Mouse (Mus musculus) heart, embryonic 13.5 days (tissue): Measurements from ENCODE around the gene Skil. TPM values are rescaled to one million over a fixed set of nuclear protein-coding genes. Genes with fewer than 3 reads are reported as not detected.

ENCODE experiments used
- ATAC-seq: fragments of 200-750 bp; cut with Nextera tagmentation; 2 replicates; pipeline ENCODE4 v1.8.0; 2017; ENCODE audit warnings: moderate TSS enrichment; ENCODE audit not compliant: insufficient number of reproducible peaks, low FRiP score, low TSS enrichment; ENCODE audit errors: extremely low read depth
- H3K27ac ChIP-seq: fragments of 300-500 bp; sonication (generic); replicated peaks from 2 replicates; pipeline ENCODE4 v1.5.1; 2015; ENCODE audit warnings: moderate library complexity, mild to moderate bottlenecking, inconsistent platforms
- H3K27me3 ChIP-seq: fragments of 300-500 bp; sonication (generic); replicated peaks from 2 replicates; pipeline ENCODE4 v1.6.1; 2015; ENCODE audit warnings: mild to moderate bottlenecking, inconsistent platforms
- H3K36me3 ChIP-seq: fragments of 300-500 bp; sonication (generic); 2 replicates; pipeline ENCODE4 v1.6.1; 2015; ENCODE audit warnings: mild to moderate bottlenecking, inconsistent platforms
- H3K4me1 ChIP-seq: fragments of 300-500 bp; sonication (generic); 2 replicates; pipeline ENCODE4 v1.6.1; 2015; ENCODE audit warnings: inconsistent platforms
- H3K4me2 ChIP-seq: fragments of 300-500 bp; sonication (generic); 2 replicates; pipeline ENCODE4 v1.6.1; 2015; ENCODE audit warnings: inconsistent platforms, mild to moderate bottlenecking, moderate library complexity
- H3K4me3 ChIP-seq: fragments of 300-500 bp; sonication (generic); 2 replicates; pipeline ENCODE4 v1.5.1; 2015; ENCODE audit warnings: moderate library complexity, mild to moderate bottlenecking, inconsistent platforms
- H3K9ac ChIP-seq: fragments of 300-500 bp; sonication (generic); 2 replicates; pipeline ENCODE4 v1.6.1; 2015; ENCODE audit warnings: inconsistent platforms, mild to moderate bottlenecking, moderate library complexity
- H3K9me3 ChIP-seq: fragments of 300-500 bp; sonication (generic); 2 replicates; pipeline ENCODE4 v1.6.1; 2016; ENCODE audit warnings: inconsistent platforms
- WGBS: fragments of 180-500 bp; shearing (Covaris S2); methylation state at CpG from one replicate; pipeline ENCODE4 v1.1.7; 2015; ENCODE audit warnings: mixed read lengths; 5-methylcytosine and 5-hydroxymethylcytosine counted together
- polyA plus RNA-seq: library from polyadenylated mRNA; unstranded; fragments of >200 nt; fragmentation: Nextera tagmentation; extraction: Ambion mirVana; gene quantifications from 2 replicates; pipeline ENCODE4 v1.2.1, GENCODE M21; 2015

Gene Skil
- polyA plus RNA-seq, 1 experiment from 2014 or later: 14.7 TPM

- Histone ChIP-seq H3K9me3 (no peaks in the 10 kb centered on the region), H3K4me1 (no peaks in the 10 kb centered on the region), H3K27ac (no peak overlapping the region), H3K9ac (no peak overlapping the region), H3K27me3 (no peaks in the 10 kb centered on the region), H3K4me2 (no peak overlapping the region), H3K36me3 (no peaks in the 10 kb centered on the region), H3K4me3 (no peak overlapping the region)
- 73% methylated on average over 4 of the region's 4 CpGs for WGBS
- no peak for ATAC-seq
Measured at GRCm38 (mm10) chr3:31061786-31062120, 33.1 kb upstream of the Skil start.

- Histone ChIP-seq H3K27me3 (no peaks in the 10 kb centered on the region), H3K27ac (no peak overlapping the region), H3K4me2 (no peak overlapping the region), H3K36me3 (no peaks in the 10 kb centered on the region), H3K4me1 (no peaks in the 10 kb centered on the region), H3K9me3 (peaks cover 1% of the 10 kb centered on the region; the same call in 1 of the 2 replicates), H3K9ac (no peak overlapping the region), H3K4me3 (no peak overlapping the region)
- no peak for ATAC-seq
- WGBS: 85% methylated on average over 7 of the region's 7 CpGs
Measured at GRCm38 (mm10) chr3:31062325-31062724, 32.5 kb upstream of the Skil start.

GRCm38 (mm10) chr3:31068482-31068881, 26.4 kb upstream of the Skil start:
- Histone ChIP-seq H3K27me3 (no peaks in the 10 kb centered on the region), H3K4me2 (no peak overlapping the region), H3K4me1 (no peaks in the 10 kb centered on the region), H3K9me3 (peaks cover 2% of the 10 kb centered on the region; the same call in 1 of the 2 replicates), H3K4me3 (no peak overlapping the region), H3K36me3 (no peaks in the 10 kb centered on the region), H3K9ac (no peak overlapping the region), H3K27ac (no peak overlapping the region)
- 82% methylated on average over 7 of the region's 7 CpGs for WGBS
- no peak for ATAC-seq

- H3K36me3 ChIP-seq: no peaks in the 10 kb centered on the region
- no peak overlapping the region for H3K4me2 ChIP-seq
- H3K4me1 ChIP-seq: no peaks in the 10 kb centered on the region
- 86% methylated on average over 14 of the region's 14 CpGs for WGBS
- H3K9me3 ChIP-seq: peaks cover 2% of the 10 kb centered on the region; the same call in 1 of the 2 replicates
- no peak overlapping the region for H3K9ac ChIP-seq
- no peaks in the 10 kb centered on the region for H3K27me3 ChIP-seq
- no peak overlapping the region for H3K27ac ChIP-seq
- ATAC-seq: no peak
- H3K4me3 ChIP-seq: no peak overlapping the region
Measured at GRCm38 (mm10) chr3:31071804-31072203, 23.1 kb upstream of the Skil start.

- Histone ChIP-seq H3K9ac (no peak overlapping the region), H3K27ac (no peak overlapping the region), H3K9me3 (no peaks in the 10 kb centered on the region), H3K27me3 (no peaks in the 10 kb centered on the region), H3K4me3 (no peak overlapping the region), H3K36me3 (no peaks in the 10 kb centered on the region), H3K4me1 (no peaks in the 10 kb centered on the region), H3K4me2 (no peak overlapping the region)
- WGBS: 53% methylated on average over 11 of the region's 11 CpGs
- no peak for ATAC-seq
Measured at GRCm38 (mm10) chr3:31075808-31076207, 19.1 kb upstream of the Skil start.

- 82% methylated on average over 6 of the region's 6 CpGs for WGBS
- no peaks in the 10 kb centered on the region for H3K9me3 ChIP-seq
- no peak overlapping the region for H3K27ac ChIP-seq
Measured at GRCm38 (mm10) chr3:31077068-31077703, 17.7 kb upstream of the Skil start.

GRCm38 (mm10) chr3:31079450-31079849, 15.4 kb upstream of the Skil start:
- no peak for ATAC-seq
- Histone ChIP-seq H3K9ac (no peak overlapping the region), H3K4me2 (no peak overlapping the region), H3K4me1 (peaks cover 10% of the 10 kb centered on the region), H3K27ac (no peak overlapping the region), H3K27me3 (no peaks in the 10 kb centered on the region), H3K36me3 (no peaks in the 10 kb centered on the region), H3K9me3 (no peaks in the 10 kb centered on the region), H3K4me3 (no peak overlapping the region)
- WGBS: 66% methylated on average over 10 of the region's 10 CpGs

More at GRCm38 (mm10) chr3:31077068-31077703, 17.7 kb upstream of the Skil start:
- Histone ChIP-seq H3K9ac (no peak overlapping the region), H3K36me3 (no peaks in the 10 kb centered on the region), H3K4me2 (no peak overlapping the region), H3K27me3 (no peaks in the 10 kb centered on the region), H3K4me1 (no peaks in the 10 kb centered on the region), H3K4me3 (no peak overlapping the region)
- no peak for ATAC-seq

GRCm38 (mm10) chr3:31080791-31081502, 13.9 kb upstream of the Skil start:
- no peaks in the 10 kb centered on the region for H3K36me3 ChIP-seq
- ATAC-seq: no peak
- 85% methylated on average over 10 of the region's 10 CpGs for WGBS
- peaks cover 10% of the 10 kb centered on the region for H3K4me1 ChIP-seq
- H3K27me3 ChIP-seq: no peaks in the 10 kb centered on the region
- H3K9ac ChIP-seq: no peak overlapping the region
- no peak overlapping the region for H3K4me3 ChIP-seq
- no peaks in the 10 kb centered on the region for H3K9me3 ChIP-seq
- H3K4me2 ChIP-seq: no peak overlapping the region
- H3K27ac ChIP-seq: no peak overlapping the region

GRCm38 (mm10) chr3:31082838-31083506, 11.9 kb upstream of the Skil start:
- Histone ChIP-seq H3K4me2 (no peak overlapping the region), H3K4me3 (no peak overlapping the region), H3K27ac (no peak overlapping the region), H3K9ac (no peak overlapping the region), H3K36me3 (no peaks in the 10 kb centered on the region), H3K4me1 (peaks cover 10% of the 10 kb centered on the region), H3K9me3 (no peaks in the 10 kb centered on the region), H3K27me3 (no peaks in the 10 kb centered on the region)
- WGBS: 83% methylated on average over 12 of the region's 13 CpGs
- ATAC-seq: no peak

GRCm38 (mm10) chr3:31083507-31084245, 11.2 kb upstream of the Skil start:
- Histone ChIP-seq H3K9ac (no peak overlapping the region), H3K27me3 (0 out of 2 replicates have a peak, but pooled peaks cover 3% of the 10 kb centered on the region), H3K9me3 (no peaks in the 10 kb centered on the region), H3K4me2 (peak overlapping the region; percentile 8; the same call in 1 of the 2 replicates), H3K4me3 (no peak overlapping the region), H3K27ac (no peak overlapping the region), H3K4me1 (peaks cover 11% of the 10 kb centered on the region), H3K36me3 (no peaks in the 10 kb centered on the region)
- no peak for ATAC-seq
- WGBS: 42% methylated on average over 12 of the region's 12 CpGs

- no peaks in the 10 kb centered on the region for H3K9me3 ChIP-seq
- ATAC-seq: no peak
- no peak overlapping the region for H3K4me3 ChIP-seq
- 0 out of 2 replicates have a peak, but pooled peaks cover 3% of the 10 kb centered on the region for H3K27me3 ChIP-seq
- peaks cover 18% of the 10 kb centered on the region for H3K4me1 ChIP-seq
- no peak overlapping the region for H3K27ac ChIP-seq
- H3K36me3 ChIP-seq: no peaks in the 10 kb centered on the region
- no peak overlapping the region for H3K9ac ChIP-seq
- no peak overlapping the region for H3K4me2 ChIP-seq
- WGBS: 82% methylated on average over 3 of the region's 3 CpGs
Measured at GRCm38 (mm10) chr3:31085000-31085399, 9.9 kb upstream of the Skil start.
